Mouse (Mus musculus) liver, embryonic 14.5 days (tissue): Measurements from ENCODE around the gene Ldb3.

Experiments used
- CTCF ChIP-seq: IDR thresholded peaks from 2 replicates; pipeline ENCODE4 v1.5.1; 2016; ENCODE audit warnings: antibody characterized with exemption, low read depth, control low read depth
- EP300 ChIP-seq: IDR thresholded peaks from 2 replicates; pipeline ENCODE4 v1.6.1; 2016; ENCODE audit warnings: antibody characterized with exemption, low read depth

GRCm38 (mm10) chr14:34567697-34568096 is 20.8 kb downstream of the Ldb3 start:
- TF ChIP-seq CTCF (no peak), EP300 (no peak)
